Mouse (Mus musculus) embryonic fibroblast, embryonic 13.5 days (primary cell): Measurements from ENCODE around the gene Phf5a. TPM values are rescaled to one million over a fixed set of nuclear protein-coding genes. Genes with fewer than 3 reads are reported as not detected.

Source experiments
- H3K27ac ChIP-seq: 2 replicates; pipeline ENCODE4 v1.5.1; 2012; ENCODE audit warnings: low read length, control low read depth, inconsistent platforms; ENCODE audit not compliant: insufficient read depth
- H3K4me1 ChIP-seq: 2 replicates; pipeline ENCODE4 v1.6.1; 2011; ENCODE audit warnings: low read length; ENCODE audit not compliant: control insufficient read depth, insufficient read depth
- H3K4me3 ChIP-seq: 2 replicates; pipeline ENCODE4 v1.5.1; 2011; ENCODE audit warnings: mild to moderate bottlenecking, control low read depth, low read length; ENCODE audit not compliant: insufficient read depth
- CTCF ChIP-seq: IDR thresholded peaks from 2 replicates; pipeline ENCODE4 v1.5.1; 2011; ENCODE audit warnings: mild to moderate bottlenecking, control low read depth, low read length, moderate library complexity, borderline replicate concordance; ENCODE audit not compliant: insufficient read depth
- POLR2A ChIP-seq: IDR thresholded peaks from 2 replicates; pipeline ENCODE4 v1.6.1; 2011; ENCODE audit warnings: low read depth, mild to moderate bottlenecking, control low read depth, low read length, moderate library complexity
- polyA plus RNA-seq: library from polyadenylated mRNA; stranded (reverse); fragments of >200 nt; gene quantifications from 2 replicates; pipeline ENCODE4 v1.2.4, GENCODE M21; 2011; ENCODE audit warnings: low read depth; ENCODE audit not compliant: missing spikeins, insufficient read length

The Phf5a gene
- polyA plus RNA-seq, 1 experiment: 71.3 TPM

DNA sequence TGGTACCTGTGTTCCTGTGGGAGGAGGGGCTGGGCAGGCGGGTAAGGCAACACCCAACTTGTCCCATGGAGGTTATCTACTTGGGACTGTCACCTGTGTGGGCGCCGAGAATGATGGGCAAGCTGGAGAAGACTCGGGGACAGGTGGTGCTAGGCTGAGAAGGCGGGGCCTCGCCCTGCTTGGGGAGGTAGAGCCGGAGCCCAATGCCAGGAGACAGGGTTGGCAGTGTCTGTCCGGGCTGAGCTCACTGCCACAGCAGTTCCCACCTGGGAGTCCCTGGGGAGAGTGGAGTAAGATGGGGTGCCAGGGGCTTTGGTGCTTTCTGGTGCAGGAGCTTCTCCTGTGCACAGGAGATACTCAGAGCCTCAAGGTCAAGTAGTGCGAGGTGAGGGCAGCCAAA, 22.6 kb downstream of the Phf5a start:
- no peak overlapping the region for H3K27ac ChIP-seq
- H3K4me3 ChIP-seq: no peak overlapping the region
- TF ChIP-seq CTCF (no peak), POLR2A (no peak)
- no peaks in the 10 kb centered on the region for H3K4me1 ChIP-seq

DNA sequence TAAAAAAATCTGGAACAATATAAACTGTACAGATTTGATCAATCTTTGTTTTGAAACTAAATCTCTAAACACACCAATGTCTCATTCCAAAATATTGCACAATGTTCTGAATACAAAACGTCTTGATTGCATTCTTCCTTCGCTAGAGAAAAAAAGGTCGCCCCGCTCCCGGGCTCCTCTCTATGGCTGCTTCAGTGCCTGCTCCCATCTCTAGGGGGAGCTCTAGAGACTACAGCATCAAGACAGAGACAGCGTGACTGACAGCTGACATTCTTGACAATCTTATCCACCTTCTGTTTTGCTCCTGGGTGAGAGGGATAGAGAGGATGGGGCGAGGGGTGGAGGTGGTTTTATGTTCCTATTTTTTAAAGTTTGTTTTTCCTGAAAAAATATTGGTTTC, 23.4 kb downstream of the Phf5a start:
- Histone ChIP-seq H3K27ac (no peak overlapping the region), H3K4me3 (no peak overlapping the region), H3K4me1 (no peaks in the 10 kb centered on the region)
- TF ChIP-seq POLR2A: no peak
- 0 out of 2 replicates have a peak, but pooled peaks have one; percentile 24 for TF ChIP-seq CTCF

DNA sequence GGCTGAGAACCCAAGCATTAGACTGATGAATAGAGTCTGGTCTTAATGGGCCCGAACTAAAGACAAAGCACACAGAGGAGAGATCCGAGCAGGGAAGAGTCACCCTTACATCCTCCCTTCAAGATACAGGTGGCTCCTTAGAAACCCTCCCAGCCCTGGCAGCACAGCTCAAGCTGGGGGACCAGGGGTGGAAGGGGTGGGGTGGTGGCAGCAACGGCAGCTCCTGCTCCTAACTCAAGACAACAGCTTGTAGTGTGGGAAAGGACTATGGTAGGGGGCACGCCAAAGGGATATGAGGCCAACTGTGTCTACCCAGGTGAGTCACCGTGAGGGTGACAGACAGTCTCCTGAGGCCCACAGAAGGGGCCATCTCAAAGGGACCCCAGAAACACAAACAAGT, 23.9 kb downstream of the Phf5a start:
- Histone ChIP-seq H3K27ac (no peak overlapping the region), H3K4me3 (no peak overlapping the region), H3K4me1 (no peaks in the 10 kb centered on the region)
- no peak for TF ChIP-seq CTCF
- TF ChIP-seq POLR2A: no peak

DNA sequence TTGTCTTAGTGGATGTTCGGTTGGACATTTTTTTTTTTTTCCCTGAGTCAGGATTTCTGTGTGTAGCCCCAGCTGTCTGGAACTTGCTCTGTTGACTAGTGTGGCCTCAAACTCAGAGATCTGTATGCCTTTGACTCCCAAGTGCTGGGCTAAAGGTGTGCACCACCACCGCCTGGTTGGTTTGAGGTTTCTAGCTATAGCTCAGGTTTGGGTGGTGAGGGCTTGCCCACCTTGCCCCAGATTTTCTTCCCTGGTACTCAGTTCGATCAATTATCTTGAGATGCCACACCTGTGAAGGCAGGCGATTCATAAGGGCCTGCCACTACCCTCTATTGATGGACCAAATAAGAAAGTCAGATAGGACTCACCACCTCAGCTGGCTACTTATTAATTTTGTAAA, 24.6 kb downstream of the Phf5a start:
- Histone ChIP-seq H3K4me1 (no peaks in the 10 kb centered on the region), H3K4me3 (no peak overlapping the region), H3K27ac (no peak overlapping the region)
- TF ChIP-seq CTCF (no peak), POLR2A (no peak)

DNA sequence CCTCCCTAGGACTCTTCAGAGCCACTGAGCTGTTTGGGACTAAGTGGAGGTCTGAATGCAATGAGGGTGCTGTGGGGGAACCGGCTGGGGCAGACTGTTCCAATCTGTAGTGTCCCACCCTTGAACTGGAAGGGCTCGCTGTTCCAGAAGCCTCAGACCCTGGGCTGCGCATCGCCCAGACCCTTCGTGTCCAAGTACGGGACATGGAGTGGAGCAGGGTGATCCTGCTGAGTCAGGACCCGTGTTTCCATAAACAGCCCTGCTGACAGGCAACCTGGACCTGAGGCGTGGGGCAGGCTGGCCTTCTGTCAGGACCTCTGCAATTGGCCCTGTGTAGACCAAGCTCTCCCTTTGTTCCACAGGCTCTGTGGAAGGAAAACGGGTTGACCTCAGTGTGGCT, 25.0 kb downstream of the Phf5a start:
- H3K4me3 ChIP-seq: no peak overlapping the region
- no peaks in the 10 kb centered on the region for H3K4me1 ChIP-seq
- TF ChIP-seq CTCF: no peak
- TF ChIP-seq POLR2A: no peak
- no peak overlapping the region for H3K27ac ChIP-seq

DNA sequence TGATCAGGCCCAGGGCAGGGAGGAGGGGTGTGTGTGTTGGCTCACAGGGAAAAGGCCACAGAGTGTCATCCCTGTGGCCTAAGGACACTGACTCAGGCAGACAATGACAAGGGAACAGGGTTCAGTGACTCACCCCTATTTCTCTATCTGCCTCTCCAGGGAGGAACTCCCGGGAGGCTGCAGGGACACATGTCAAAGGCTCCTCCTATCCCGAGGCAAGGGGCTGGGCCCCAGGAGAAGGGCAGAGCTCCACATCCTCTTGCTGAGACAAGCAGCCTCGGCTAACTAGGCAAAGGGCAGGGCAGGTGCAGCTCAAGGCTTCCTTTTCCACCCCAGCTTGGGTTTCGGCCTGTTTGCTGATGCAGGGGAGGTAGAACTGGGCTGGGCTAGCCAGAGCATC, 26.0 kb downstream of the Phf5a start:
- H3K4me1 ChIP-seq: no peaks in the 10 kb centered on the region
- H3K4me3 ChIP-seq: no peak overlapping the region
- TF ChIP-seq CTCF (no peak), POLR2A (no peak)
- H3K27ac ChIP-seq: no peak overlapping the region

DNA sequence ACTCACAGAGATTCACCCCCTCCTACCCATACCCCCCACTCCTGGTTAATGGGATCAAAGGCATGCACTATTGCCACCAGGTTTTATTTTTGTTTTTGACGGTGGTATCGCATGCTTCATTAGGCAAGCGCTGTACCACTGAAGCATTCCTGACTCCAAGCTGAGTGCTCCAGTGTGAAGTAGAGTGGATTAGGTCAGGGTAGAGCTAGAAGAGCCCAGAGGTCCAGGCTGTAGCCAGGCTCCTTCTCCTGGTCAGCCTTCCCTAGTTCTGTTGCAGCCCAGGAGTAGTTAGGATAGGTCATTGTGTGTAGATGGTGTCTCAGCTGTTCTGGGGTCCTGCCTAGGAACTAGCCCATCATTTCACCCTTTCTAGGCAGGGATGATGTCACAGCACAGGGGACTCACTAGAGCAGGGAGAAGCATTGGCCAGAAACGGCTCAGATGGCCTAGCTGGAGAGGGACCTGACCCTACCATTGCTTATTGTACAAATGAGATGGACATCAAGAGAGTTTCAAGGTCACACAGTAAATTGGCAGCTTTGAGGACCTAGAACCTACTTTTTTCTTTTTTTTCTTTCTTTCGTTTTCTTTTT, 26.6 kb downstream of the Phf5a start:
- Histone ChIP-seq H3K4me1 (no peaks in the 10 kb centered on the region), H3K27ac (no peak overlapping the region), H3K4me3 (no peak overlapping the region)
- TF ChIP-seq CTCF (no peak), POLR2A (no peak)

DNA sequence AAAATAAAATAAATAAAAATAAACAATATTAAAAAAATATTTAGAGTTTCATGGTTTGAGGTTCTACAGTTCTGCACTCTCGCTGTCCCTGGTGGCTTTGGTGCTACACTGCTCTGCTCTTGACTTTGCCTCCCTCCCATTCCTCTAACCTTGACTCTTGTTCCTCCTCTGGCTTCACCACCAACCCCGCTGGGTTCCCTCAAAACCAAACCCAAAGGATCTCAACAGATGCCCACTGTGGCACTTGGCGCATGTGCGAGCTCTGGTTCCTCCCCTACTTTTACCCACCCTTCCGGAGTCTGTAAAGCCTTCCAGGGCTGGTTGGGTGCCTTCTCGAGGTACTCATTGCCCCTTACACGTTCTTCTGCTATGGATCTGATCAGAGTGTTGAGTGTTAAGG, 29.4 kb downstream of the Phf5a start:
- no peak for TF ChIP-seq POLR2A
- TF ChIP-seq CTCF: no peak
- peaks cover 5% of the 10 kb centered on the region for H3K4me1 ChIP-seq
- H3K4me3 ChIP-seq: no peak overlapping the region
- H3K27ac ChIP-seq: no peak overlapping the region

DNA sequence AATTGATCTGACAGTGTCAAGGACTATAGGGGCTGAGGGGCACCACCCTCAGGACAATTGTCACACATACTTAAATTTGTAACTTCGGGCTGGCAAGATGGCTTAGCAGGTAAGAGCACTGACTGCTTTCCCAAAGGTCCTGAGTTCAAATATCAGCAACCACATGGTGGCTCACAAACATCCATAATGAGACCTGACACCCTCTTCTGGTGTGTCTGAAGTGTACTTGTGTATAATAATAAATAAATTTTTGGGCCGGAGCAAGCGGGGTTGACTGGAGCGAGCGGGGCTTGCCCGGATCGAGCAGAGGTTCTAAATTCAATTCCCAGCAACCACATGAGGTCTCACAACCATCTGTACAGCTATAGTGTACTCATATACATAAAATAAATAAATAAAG, 31.4 kb downstream of the Phf5a start:
- Histone ChIP-seq H3K4me3 (no peak overlapping the region), H3K4me1 (peaks cover 5% of the 10 kb centered on the region), H3K27ac (no peak overlapping the region)
- TF ChIP-seq CTCF: no peak
- TF ChIP-seq POLR2A: no peak

DNA sequence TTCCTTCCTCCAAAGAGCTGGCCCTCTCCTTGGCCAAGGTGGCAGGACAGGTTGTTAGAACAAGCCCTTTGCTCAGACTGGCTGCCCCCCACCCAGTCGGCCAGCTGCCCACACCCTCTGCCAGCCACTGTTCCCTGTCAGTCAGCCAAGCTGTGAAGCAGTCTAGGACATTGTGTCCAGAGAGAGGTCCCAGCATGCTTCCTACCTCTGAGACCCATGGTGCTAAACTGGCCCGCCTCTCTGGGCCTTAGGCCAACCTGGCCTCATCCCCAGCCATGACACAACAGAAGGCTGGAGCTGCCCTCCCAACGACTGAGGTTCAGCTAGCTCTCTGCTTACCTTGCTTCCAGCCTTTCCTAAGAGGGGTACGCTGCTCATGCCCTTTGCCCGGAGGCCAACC, 32.1 kb downstream of the Phf5a start:
- Histone ChIP-seq H3K4me3 (no peak overlapping the region), H3K27ac (no peak overlapping the region), H3K4me1 (peaks cover 5% of the 10 kb centered on the region)
- TF ChIP-seq POLR2A (no peak), CTCF (no peak)

DNA sequence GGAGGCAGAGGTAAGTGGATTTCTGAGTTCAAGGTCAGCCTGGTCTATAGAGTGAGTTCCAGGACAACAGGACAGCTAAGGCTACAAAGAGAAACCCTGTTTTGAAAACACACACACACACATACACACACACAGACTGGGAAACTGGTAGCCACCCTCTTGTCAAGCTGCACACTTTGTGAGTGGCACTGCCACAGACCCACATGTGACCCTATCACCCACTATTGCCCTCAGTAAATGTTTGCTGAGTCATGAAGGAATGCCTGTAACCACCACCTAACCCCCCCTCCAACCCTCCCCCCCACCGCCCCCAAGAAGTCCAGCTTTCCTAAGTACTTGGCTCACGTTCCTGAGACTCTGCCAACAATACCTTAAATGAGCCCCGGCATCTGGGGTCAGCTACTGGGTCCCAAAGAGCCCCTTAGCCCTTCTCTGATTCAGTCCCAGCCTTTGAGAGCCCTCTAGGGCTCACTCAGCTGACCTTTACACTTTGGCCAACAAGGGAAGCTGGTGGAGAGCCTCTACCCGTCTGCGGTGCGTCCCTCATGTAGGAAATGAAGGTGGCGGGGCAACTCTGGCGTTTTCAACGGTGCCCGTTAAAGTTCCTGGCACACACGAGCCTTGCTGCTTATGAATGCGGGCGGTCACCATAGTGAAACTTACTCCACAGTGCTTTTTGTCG, 33.0 kb downstream of the Phf5a start:
- TF ChIP-seq POLR2A: no peak
- TF ChIP-seq CTCF: no peak
- no peak overlapping the region for H3K4me3 ChIP-seq

More for the DNA sequence above, 33.0 kb downstream of the Phf5a start:
- Histone ChIP-seq H3K27ac (no peak overlapping the region), H3K4me1 (peaks cover 5% of the 10 kb centered on the region)
